Mouse (Mus musculus) CH12.LX (cell line): Measurements from ENCODE around the gene Ccdc28a. TPM values are rescaled to one million over a fixed set of nuclear protein-coding genes. Genes with fewer than 3 reads are reported as not detected.

Source experiments
- DNase-seq: peaks from one replicate; pipeline ENCODE4 v3.0.0-alpha.2; 2013; ENCODE audit errors: extremely low read depth
- H3K27ac ChIP-seq: 2 replicates; pipeline ENCODE4 v1.5.1; 2012; ENCODE audit warnings: low read depth, mild to moderate bottlenecking, control low read depth, moderate library complexity; ENCODE audit not compliant: insufficient read depth
- H3K27me3 ChIP-seq: replicated peaks from 2 replicates; pipeline ENCODE3; 2012; ENCODE audit warnings: inconsistent platforms
- H3K36me3 ChIP-seq, 2 experiments: replicated peaks in 1 of 2; 2 replicates each; pipeline versions ENCODE3 to v1.6.1; 2012; ENCODE audit warnings: inconsistent platforms in 1 of 2, low read length in 1 of 2, mild to moderate bottlenecking in 1 of 2, mixed read lengths in 1 of 2, moderate library complexity in 1 of 2; ENCODE audit not compliant: control insufficient read depth in 1 of 2, insufficient read depth in 1 of 2
- H3K4me1 ChIP-seq, 2 experiments: 2 replicates each; pipeline ENCODE4 v1.6.1; 2012; ENCODE audit warnings: inconsistent platforms in 1 of 2, moderate library complexity in 1 of 2; ENCODE audit not compliant: insufficient read depth in 2 of 2, control insufficient read depth in 1 of 2
- H3K4me2 ChIP-seq: 2 replicates; pipeline ENCODE4 v1.6.1; 2012; ENCODE audit warnings: low read depth, mild to moderate bottlenecking, control low read depth; ENCODE audit not compliant: poor library complexity, insufficient read depth, severe bottlenecking
- H3K4me3 ChIP-seq, 3 experiments: fragments of 150-350 bp in 1 of 3; sonication (generic) in 1 of 3; replicated peaks in 1 of 3; 2 replicates each; pipeline versions ENCODE3 to v1.5.1; 2011 to 2012; ENCODE audit warnings: low read depth in 2 of 3, low read length in 2 of 3, mild to moderate bottlenecking in 2 of 3, moderate library complexity in 2 of 3, control low read depth in 1 of 3, improper control_type of control experiment in 1 of 3, inconsistent platforms in 1 of 3, mixed read lengths in 1 of 3; ENCODE audit not compliant: poor library complexity in 1 of 3
- H3K79me2 ChIP-seq: replicated peaks from 2 replicates; pipeline ENCODE4 v1.6.1; 2012; ENCODE audit warnings: mild to moderate bottlenecking, moderate library complexity; ENCODE audit not compliant: control insufficient read depth, poor library complexity, insufficient read depth, severe bottlenecking; ENCODE audit errors: extremely low read depth
- H3K9ac ChIP-seq: 2 replicates; pipeline ENCODE4 v1.6.1; 2012; ENCODE audit warnings: low read depth, mild to moderate bottlenecking, control low read depth, moderate library complexity; ENCODE audit not compliant: insufficient read depth
- H3K9me3 ChIP-seq: replicated peaks from 2 replicates; pipeline ENCODE3; 2012; ENCODE audit warnings: low read length, inconsistent platforms, mixed read lengths
- BHLHE40 ChIP-seq: IDR thresholded peaks from 2 replicates; pipeline ENCODE4 v1.6.1; 2011; ENCODE audit warnings: mild to moderate bottlenecking, low read depth, low read length, improper control_type of control experiment
- CTCF ChIP-seq, 2 experiments: IDR thresholded peaks in 1 of 2; conservative IDR thresholded peaks in 1 of 2; 2 replicates each; pipeline ENCODE4 v1.5.1; 2011 to 2012; ENCODE audit warnings: low read depth in 2 of 2, low read length in 2 of 2, improper control_type of control experiment in 1 of 2, inconsistent platforms in 1 of 2, mild to moderate bottlenecking in 1 of 2, moderate library complexity in 1 of 2
- EP300 ChIP-seq: IDR thresholded peaks from 2 replicates; pipeline ENCODE4 v1.6.1; 2011; ENCODE audit warnings: low read length, improper control_type of control experiment
- HCFC1 ChIP-seq: IDR thresholded peaks from 2 replicates; pipeline ENCODE4 v1.6.1; 2012; ENCODE audit warnings: low read depth, mild to moderate bottlenecking, inconsistent platforms, low read length, improper control_type of control experiment
- JUND ChIP-seq: conservative IDR thresholded peaks from 2 replicates; pipeline ENCODE4 v1.6.1; 2011; ENCODE audit warnings: low read depth, low read length, improper control_type of control experiment
- MEF2A ChIP-seq: IDR thresholded peaks from 2 replicates; pipeline ENCODE4 v1.6.1; 2014; ENCODE audit warnings: low read depth, mild to moderate bottlenecking, inconsistent platforms, low read length, improper control_type of control experiment, borderline replicate concordance
- MXI1 ChIP-seq: IDR thresholded peaks from 2 replicates; pipeline ENCODE4 v1.6.1; 2011; ENCODE audit warnings: mild to moderate bottlenecking, low read depth, low read length, improper control_type of control experiment
- POLR2AphosphoS2 ChIP-seq: IDR thresholded peaks from 2 replicates; pipeline ENCODE4 v1.6.1; 2011; ENCODE audit warnings: low read depth, low read length, improper control_type of control experiment
- RCOR1 ChIP-seq: conservative IDR thresholded peaks from 2 replicates; pipeline ENCODE4 v1.6.1; 2012; ENCODE audit warnings: low read depth, mild to moderate bottlenecking, inconsistent platforms, low read length, improper control_type of control experiment
- SMC3 ChIP-seq: IDR thresholded peaks from 2 replicates; pipeline ENCODE4 v1.6.1; 2011; ENCODE audit warnings: low read depth, low read length, improper control_type of control experiment
- USF1 ChIP-seq: IDR thresholded peaks from 2 replicates; pipeline ENCODE4 v1.6.1; 2014; ENCODE audit warnings: low read depth, mild to moderate bottlenecking, inconsistent platforms, low read length, improper control_type of control experiment
- ZKSCAN1 ChIP-seq: IDR thresholded peaks from 2 replicates; pipeline ENCODE4 v1.6.1; 2012; ENCODE audit warnings: low read depth, inconsistent platforms, low read length, improper control_type of control experiment, borderline replicate concordance
- ZNF384 ChIP-seq: IDR thresholded peaks from 2 replicates; pipeline ENCODE4 v1.6.1; 2012; ENCODE audit warnings: low read depth, low read length, improper control_type of control experiment, inconsistent platforms
- dilution Hi-C: fragments of 300-500 bp; cut with MboI; formaldehyde crosslinking; loops from 2 replicates; pipeline ENCODE4 v1.14.3; 2020; ENCODE audit warnings: low sequenced_read_pairs; ENCODE audit not compliant: extremely low pct_unique_long_range_greater_than_20kb, extremely low pct_ligation_motif_present
- in situ Hi-C: fragments of 300-500 bp; cut with MboI; formaldehyde crosslinking; loops from 3 replicates; pipeline ENCODE4 v1.14.3; 2019; ENCODE audit warnings: low sequenced_read_pairs, low pct_ligation_motif_present, low pct_unique_long_range_greater_than_20kb, mixed read lengths
- polyA plus RNA-seq: library from polyadenylated mRNA; unstranded; fragments of >175 nt; gene quantifications from 2 replicates; pipeline ENCODE4 v1.2.1, GENCODE M21; 2012; ENCODE audit warnings: low read depth; ENCODE audit not compliant: insufficient read length
- total RNA-seq, 2 experiments: library from RNA; depleted of rRNA; stranded (reverse); fragments of 300-350 nt in 1 of 2; fragments of >200 nt in 1 of 2; gene quantifications; 2 replicates each; pipeline ENCODE4 v1.2.3; 2012 to 2014

Ccdc28a gene
- total and polyA plus RNA-seq, 3 experiments, result 8.3 to 11.7 (median 10.8) TPM

DNA sequence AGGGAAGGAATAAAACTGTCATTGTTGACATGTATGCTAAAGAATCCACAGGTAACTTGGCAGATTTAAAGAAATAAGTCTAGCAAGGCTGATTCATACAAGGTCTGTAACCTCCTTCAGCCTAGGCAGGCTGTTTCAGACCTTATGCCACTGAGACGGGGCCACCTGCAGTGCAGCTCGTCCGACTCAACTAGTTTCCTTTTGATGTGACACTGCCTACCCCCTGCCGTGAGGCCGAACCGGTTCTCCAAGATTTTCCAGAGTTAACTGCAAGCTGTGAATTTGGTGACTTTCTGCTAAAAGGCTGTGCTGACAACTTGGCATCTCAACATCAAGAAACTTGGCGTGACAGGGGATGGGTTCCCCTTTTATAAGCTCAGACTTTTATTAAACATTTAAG is 30.7 kb downstream of the Ccdc28a start:
- no peaks in the 10 kb centered on the region for H3K79me2 ChIP-seq
- DNase-seq, result no peak
- no peak for TF ChIP-seq MXI1
- no peak for TF ChIP-seq RCOR1
- TF ChIP-seq, all 38 proteins: peak for 0
- Histone ChIP-seq H3K4me2 (no peak overlapping the region), H3K36me3 (no peaks in the 10 kb centered on the region), H3K4me1 (no peaks in the 10 kb centered on the region), H3K9me3 (no peaks in the 10 kb centered on the region), H3K27me3 (no peaks in the 10 kb centered on the region), H3K4me3 (no peak overlapping the region), H3K9ac (no peak overlapping the region), H3K27ac (no peak overlapping the region)
- in situ Hi-C loops (no loop called here), dilution Hi-C loops (no loop called here)

DNA sequence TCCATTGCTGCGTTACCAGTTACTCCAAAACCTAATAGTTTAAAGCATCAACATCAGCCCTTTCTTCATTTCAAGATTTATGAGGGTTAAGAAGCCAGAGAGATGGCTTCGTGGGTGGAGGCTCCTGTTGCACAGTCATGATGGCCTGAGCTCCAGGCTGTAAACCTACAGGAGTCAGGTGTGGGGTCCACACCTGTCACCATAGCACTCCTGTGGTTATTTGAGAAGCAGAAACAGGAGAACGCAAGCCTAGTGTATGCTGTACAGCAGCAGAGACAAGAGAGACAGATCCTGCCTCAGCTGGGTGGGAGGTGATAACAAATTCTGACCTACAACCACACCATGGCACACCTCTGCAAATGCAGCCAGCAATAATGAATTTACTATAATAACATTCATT is 32.4 kb downstream of the Ccdc28a start:
- Histone ChIP-seq H3K4me2 (no peak overlapping the region), H3K4me1 (peaks cover 0 to 7% of the 10 kb centered on the region in 2 experiments; a peak in 1 of 4 replicates), H3K9me3 (peaks cover 4% of the 10 kb centered on the region), H3K27me3 (no peaks in the 10 kb centered on the region), H3K79me2 (no peaks in the 10 kb centered on the region), H3K9ac (no peak overlapping the region), H3K36me3 (no peaks in the 10 kb centered on the region), H3K27ac (no peak overlapping the region), H3K4me3 (no peak overlapping the region)
- dilution Hi-C loops, result no loop called here
- TF ChIP-seq JUND (no peak), MEF2A (no peak), ZNF384 (no peak)
- DNase-seq, result no peak
- in situ Hi-C loops, result no loop called here

DNA sequence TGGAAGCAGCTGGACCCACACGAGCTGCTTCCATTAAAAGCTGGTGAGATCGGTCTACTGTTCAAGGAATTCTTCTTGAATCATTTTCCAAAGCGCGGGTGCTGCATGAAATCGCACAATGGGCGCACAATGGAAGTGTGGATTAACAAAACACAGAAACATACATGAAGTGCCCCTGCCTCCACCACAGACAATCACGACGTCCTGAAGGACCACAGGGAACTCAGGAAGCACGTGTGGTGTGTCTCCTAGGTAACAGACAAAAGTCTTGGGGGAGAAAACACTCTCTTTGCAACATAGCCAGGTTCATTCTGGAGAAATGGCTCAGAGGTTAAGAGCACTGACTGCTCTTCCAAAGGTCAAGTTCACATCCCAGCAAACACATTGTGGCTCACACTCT is 34.1 kb downstream of the Ccdc28a start:
- H3K79me2 ChIP-seq, result no peaks in the 10 kb centered on the region
- no peaks in the 10 kb centered on the region for H3K27me3 ChIP-seq
- H3K4me2 ChIP-seq, result no peak overlapping the region
- in situ Hi-C loops (no loop called here), dilution Hi-C loops (no loop called here)
- no peak overlapping the region for H3K9ac ChIP-seq
- H3K36me3 ChIP-seq, result no peaks in the 10 kb centered on the region
- DNase-seq, result no peak
- peaks cover 0 to 11% of the 10 kb centered on the region in 2 experiments; a peak in 1 of 4 replicates for H3K4me1 ChIP-seq
- H3K9me3 ChIP-seq, result peaks cover 4% of the 10 kb centered on the region
- TF ChIP-seq HCFC1 (no peak), ZKSCAN1 (no peak), SMC3 (no peak), BHLHE40 (no peak), EP300 (no peak), POLR2AphosphoS2 (no peak), USF1 (no peak), CTCF (conservative IDR thresholded peaks at IDR 0.05 in 1 of 2, IDR thresholded peaks at IDR 0.05 in 1 of 2; ENCODE audit: low read depth in 2 of 2, low read length in 2 of 2) (no peak)
- no peak overlapping the region for H3K27ac ChIP-seq
- H3K4me3 ChIP-seq, result no peak overlapping the region
